Mouse (Mus musculus): ENCODE measurements around the gene Mical1. TPM values are rescaled to one million over a fixed set of nuclear protein-coding genes. Genes with fewer than 3 reads are reported as not detected.

Mical1 gene
- polyA plus RNA-seq (2012; ENCODE audit: insufficient read depth, insufficient read length, missing spikeins) = 44.8 and 55.9 TPM in 2 replicates

- Histone ChIP-seq H3K27ac (ENCODE audit: insufficient read depth, low read depth, low read length) (peak within 1 kb of the TSS; percentile 77), H3K4me3 (ENCODE audit: insufficient read depth, low read length) (peak within 1 kb of the TSS; percentile 62), H3K4me1 (ENCODE audit: control insufficient read depth, insufficient read depth, low read length) (peaks cover 34% of the 10 kb centered on the region)
- TF ChIP-seq POLR2A (IDR thresholded peaks at IDR 0.05; ENCODE audit: borderline replicate concordance, low read depth, low read length) (no peak), CTCF (IDR thresholded peaks at IDR 0.05; ENCODE audit: low read depth, low read length) (no peak)
These were observed at the start of gene Mical1 for GRCm38 (mm10) chr10:41476171-41477017. Gene Mical1, plus strand, starts transcription at chr10:41476314.

DNA sequence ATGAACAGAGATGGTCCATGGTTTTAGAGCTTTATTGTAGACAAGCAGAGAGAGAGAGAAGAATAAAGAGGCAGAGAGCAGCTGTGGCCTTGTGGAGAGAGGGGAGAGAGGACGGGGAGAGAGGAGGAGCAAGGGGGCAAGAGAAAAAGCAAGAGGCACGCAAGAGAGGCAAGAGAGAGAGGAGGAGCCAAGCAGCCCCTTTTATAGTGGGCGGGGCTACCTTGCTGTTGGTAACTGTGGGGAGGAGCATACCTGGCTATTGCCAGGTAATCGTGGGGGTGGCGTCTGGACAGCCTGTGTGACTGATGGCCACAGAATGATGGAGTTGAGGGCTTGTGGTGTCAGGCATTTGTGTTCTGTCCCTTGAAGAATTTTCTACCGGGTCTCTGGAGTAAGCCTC lies 49.7 kb upstream of the Mical1 start:
- H3K4me3 ChIP-seq (ENCODE audit: insufficient read depth, low read length) = no peak overlapping the region
- TF ChIP-seq POLR2A (IDR thresholded peaks at IDR 0.05; ENCODE audit: borderline replicate concordance, low read depth, low read length) (no peak), CTCF (IDR thresholded peaks at IDR 0.05; ENCODE audit: low read depth, low read length) (no peak)
- no peak overlapping the region for H3K27ac ChIP-seq (ENCODE audit: insufficient read depth, low read depth, low read length)
- no peaks in the 10 kb centered on the region for H3K4me1 ChIP-seq (ENCODE audit: control insufficient read depth, insufficient read depth, low read length)

- Histone ChIP-seq H3K27ac (ENCODE audit: insufficient read depth, low read depth, low read length) (no peak overlapping the region), H3K4me3 (ENCODE audit: insufficient read depth, low read length) (no peak overlapping the region), H3K4me1 (ENCODE audit: control insufficient read depth, insufficient read depth, low read length) (no peaks in the 10 kb centered on the region)
- TF ChIP-seq POLR2A (IDR thresholded peaks at IDR 0.05; ENCODE audit: borderline replicate concordance, low read depth, low read length) (no peak), CTCF (IDR thresholded peaks at IDR 0.05; ENCODE audit: low read depth, low read length) (no peak)
These were observed 41.5 kb upstream of the Mical1 start for GRCm38 (mm10) chr10:41434624-41435023.

DNA sequence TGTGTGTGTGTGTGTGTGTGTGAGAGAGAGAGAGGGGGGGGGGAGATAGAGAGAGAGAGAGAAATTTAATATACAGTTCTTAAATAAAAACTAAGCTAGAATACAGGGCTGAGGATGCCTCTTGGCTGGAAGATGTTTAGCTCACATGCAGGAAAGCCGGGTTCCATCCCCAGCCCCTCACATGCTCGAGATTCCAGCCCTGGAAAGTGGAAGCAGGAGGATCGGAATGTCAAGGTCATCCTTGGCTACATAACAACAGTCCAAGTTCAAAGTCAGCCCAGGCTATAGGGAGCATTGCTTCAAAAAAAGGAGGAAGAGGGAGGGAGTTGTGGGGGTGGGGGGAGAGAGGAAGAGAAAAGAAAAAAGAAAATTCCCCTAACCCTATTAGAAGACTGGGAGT lies 41.0 kb upstream of the Mical1 start:
- H3K4me1 ChIP-seq (ENCODE audit: control insufficient read depth, insufficient read depth, low read length) = no peaks in the 10 kb centered on the region
- TF ChIP-seq CTCF (IDR thresholded peaks at IDR 0.05; ENCODE audit: low read depth, low read length) (no peak), POLR2A (IDR thresholded peaks at IDR 0.05; ENCODE audit: borderline replicate concordance, low read depth, low read length) (no peak)
- H3K4me3 ChIP-seq (ENCODE audit: insufficient read depth, low read length) = no peak overlapping the region
- H3K27ac ChIP-seq (ENCODE audit: insufficient read depth, low read depth, low read length) = no peak overlapping the region

- H3K4me1 ChIP-seq (ENCODE audit: control insufficient read depth, insufficient read depth, low read length) = peaks cover 11% of the 10 kb centered on the region
- no peak overlapping the region for H3K27ac ChIP-seq (ENCODE audit: insufficient read depth, low read depth, low read length)
- TF ChIP-seq CTCF (IDR thresholded peaks at IDR 0.05; ENCODE audit: low read depth, low read length) (no peak), POLR2A (IDR thresholded peaks at IDR 0.05; ENCODE audit: borderline replicate concordance, low read depth, low read length) (no peak)
- no peak overlapping the region for H3K4me3 ChIP-seq (ENCODE audit: insufficient read depth, low read length)
These were observed 27.9 kb upstream of the Mical1 start for GRCm38 (mm10) chr10:41448216-41448615.

DNA sequence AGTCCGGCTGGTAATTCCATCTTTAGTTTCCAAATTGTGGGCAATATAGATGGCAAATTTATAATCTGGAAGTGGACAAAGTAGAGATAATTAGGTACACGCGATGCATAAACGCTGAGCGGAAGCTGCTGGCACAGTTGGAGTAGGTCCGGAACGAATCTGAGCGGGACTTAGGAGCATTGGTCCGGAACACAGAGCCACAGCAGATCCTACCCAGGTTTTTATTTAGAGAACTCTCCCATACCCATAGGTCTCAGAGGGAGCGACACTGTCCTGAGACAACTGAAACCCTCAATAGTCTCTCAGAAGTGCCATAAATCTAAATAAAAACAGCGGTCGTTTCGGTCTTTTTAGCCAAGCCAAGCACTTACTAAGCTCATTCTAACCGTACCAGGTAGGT lies 26.4 kb upstream of the Mical1 start:
- Histone ChIP-seq H3K27ac (ENCODE audit: insufficient read depth, low read depth, low read length) (peak overlapping the region; percentile 17; the same call in 1 of the 2 replicates), H3K4me3 (ENCODE audit: insufficient read depth, low read length) (peak overlapping the region; percentile 72), H3K4me1 (ENCODE audit: control insufficient read depth, insufficient read depth, low read length) (peaks cover 11% of the 10 kb centered on the region)
- TF ChIP-seq POLR2A (IDR thresholded peaks at IDR 0.05; ENCODE audit: borderline replicate concordance, low read depth, low read length) (no peak), CTCF (IDR thresholded peaks at IDR 0.05; ENCODE audit: low read depth, low read length) (no peak)

GRCm38 (mm10) chr10:41450137-41450670 lies 25.9 kb upstream of the Mical1 start, which contains the start of gene Zbtb24:
Gene Zbtb24, plus strand, starts transcription at chr10:41450383.
- H3K27ac ChIP-seq (ENCODE audit: insufficient read depth, low read depth, low read length) = peak within 1 kb of the TSS; percentile 17
- peak within 1 kb of the TSS; percentile 72 for H3K4me3 ChIP-seq (ENCODE audit: insufficient read depth, low read length)
- peaks cover 11% of the 10 kb centered on the region for H3K4me1 ChIP-seq (ENCODE audit: control insufficient read depth, insufficient read depth, low read length)
- no peak for TF ChIP-seq CTCF (IDR thresholded peaks at IDR 0.05; ENCODE audit: low read depth, low read length)
- TF ChIP-seq POLR2A (IDR thresholded peaks at IDR 0.05; ENCODE audit: borderline replicate concordance, low read depth, low read length) = peak; percentile 44; the same call in 1 of the 2 replicates

DNA sequence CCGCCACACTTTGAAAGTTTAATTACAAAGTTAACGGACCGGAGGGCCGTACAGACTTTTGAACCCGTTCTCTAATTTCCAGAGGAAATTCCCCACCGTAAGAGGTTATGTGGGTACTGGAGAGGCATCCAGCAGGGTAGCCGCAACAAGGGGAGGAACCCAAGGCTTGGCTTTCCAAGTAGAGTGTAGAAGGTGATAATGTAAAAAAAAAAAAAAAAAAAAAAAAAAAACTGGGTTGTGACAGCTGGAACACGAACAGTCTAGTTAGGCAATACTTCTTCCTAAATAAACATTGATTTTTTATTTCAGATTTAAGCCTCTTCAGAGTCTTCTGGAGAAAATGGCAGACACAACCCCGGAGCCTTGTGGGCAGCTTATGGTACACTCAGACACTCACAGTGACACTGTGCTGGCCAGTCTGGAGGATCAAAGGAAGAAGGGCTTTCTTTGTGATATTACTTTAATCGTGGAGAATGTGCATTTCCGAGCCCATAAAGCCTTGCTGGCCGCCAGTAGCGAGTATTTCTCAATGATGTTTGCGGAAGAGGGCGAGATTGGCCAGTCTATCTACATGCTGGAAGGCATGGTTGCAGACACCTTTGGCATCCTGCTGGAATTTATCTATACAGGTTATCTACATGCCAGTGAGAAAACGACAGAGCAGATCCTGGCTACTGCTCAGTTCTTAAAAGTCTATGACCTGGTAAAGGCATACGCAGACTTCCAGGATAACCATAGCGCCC lies 25.2 kb upstream of the Mical1 start:
- Histone ChIP-seq H3K4me1 (ENCODE audit: control insufficient read depth, insufficient read depth, low read length) (peaks cover 11% of the 10 kb centered on the region), H3K27ac (ENCODE audit: insufficient read depth, low read depth, low read length) (peak overlapping the region; percentile 7; the same call in 1 of the 2 replicates), H3K4me3 (ENCODE audit: insufficient read depth, low read length) (peak overlapping the region; percentile 72)
- TF ChIP-seq POLR2A (IDR thresholded peaks at IDR 0.05; ENCODE audit: borderline replicate concordance, low read depth, low read length) (no peak), CTCF (IDR thresholded peaks at IDR 0.05; ENCODE audit: low read depth, low read length) (no peak)

DNA sequence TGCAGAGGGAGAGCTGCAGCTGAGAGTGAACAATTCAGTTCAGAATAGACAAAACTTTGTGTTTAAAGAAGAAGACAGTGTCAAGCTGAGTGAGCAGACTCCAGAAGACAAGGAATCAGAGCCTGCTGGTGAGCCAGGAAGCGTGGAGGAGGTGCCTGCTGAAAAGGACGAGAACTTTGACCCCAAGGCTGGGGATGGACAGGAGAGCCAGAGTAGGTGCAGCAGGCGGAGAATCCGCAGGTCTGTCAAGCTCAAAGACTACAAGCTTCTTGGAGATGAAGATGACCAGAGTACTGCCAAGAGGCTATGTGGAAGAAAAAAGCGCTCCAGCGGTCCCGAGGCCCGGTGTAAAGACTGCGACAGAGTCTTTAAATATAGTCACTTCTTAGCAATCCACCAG lies 24.5 kb upstream of the Mical1 start:
- peaks cover 11% of the 10 kb centered on the region for H3K4me1 ChIP-seq (ENCODE audit: control insufficient read depth, insufficient read depth, low read length)
- no peak overlapping the region for H3K4me3 ChIP-seq (ENCODE audit: insufficient read depth, low read length)
- TF ChIP-seq CTCF (IDR thresholded peaks at IDR 0.05; ENCODE audit: low read depth, low read length) = no peak
- no peak for TF ChIP-seq POLR2A (IDR thresholded peaks at IDR 0.05; ENCODE audit: borderline replicate concordance, low read depth, low read length)
- H3K27ac ChIP-seq (ENCODE audit: insufficient read depth, low read depth, low read length) = no peak overlapping the region

Data from bone marrow macrophage, adult 2 months (primary cell).